Mouse (Mus musculus): ENCODE data around the gene Gclm.
"Not testable (repeated sequence)": the region's sequence is repeated elsewhere in the genome, so short reads cannot be mapped to it uniquely, and the experiment has no call there.

Gclm gene

DNA sequence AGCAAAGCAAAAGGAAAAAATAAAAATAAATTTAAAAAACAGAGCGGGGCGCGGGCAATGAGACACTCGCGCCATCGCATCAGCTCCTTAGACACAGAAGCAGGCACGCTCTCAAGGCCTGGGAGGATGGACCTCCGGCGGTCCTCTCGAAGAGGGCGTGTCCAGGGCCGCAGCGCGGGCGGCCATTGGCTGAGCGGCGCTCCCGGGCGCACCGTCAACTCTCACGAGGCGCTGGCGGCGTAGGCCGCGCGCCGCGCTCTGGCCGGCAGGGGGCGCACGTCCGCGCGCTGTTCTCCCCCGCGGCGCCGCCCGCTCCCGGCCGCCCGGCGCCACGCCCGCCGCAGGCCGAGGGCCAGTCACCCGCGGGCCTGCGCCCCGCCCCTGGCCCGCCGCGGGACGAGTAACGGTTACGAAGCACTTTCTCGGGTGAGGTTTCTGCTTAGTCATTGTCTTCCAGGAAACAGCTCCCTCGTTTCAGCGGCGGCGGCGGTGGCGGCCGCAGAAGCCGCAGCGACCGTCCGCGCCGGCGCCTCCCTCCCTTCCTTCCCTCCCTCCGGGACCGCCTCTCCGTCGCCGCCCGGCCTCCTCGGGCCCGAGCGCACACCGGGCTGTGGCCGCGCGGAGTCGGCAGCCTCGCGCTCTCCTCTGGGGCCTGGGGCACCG is at the start of gene Gclm:
Gene Gclm (plus strand): TSS at position 343 of the 663 bp plus-strand sequence.
- DNase-seq: peak; percentile 94 to 96

DNA sequence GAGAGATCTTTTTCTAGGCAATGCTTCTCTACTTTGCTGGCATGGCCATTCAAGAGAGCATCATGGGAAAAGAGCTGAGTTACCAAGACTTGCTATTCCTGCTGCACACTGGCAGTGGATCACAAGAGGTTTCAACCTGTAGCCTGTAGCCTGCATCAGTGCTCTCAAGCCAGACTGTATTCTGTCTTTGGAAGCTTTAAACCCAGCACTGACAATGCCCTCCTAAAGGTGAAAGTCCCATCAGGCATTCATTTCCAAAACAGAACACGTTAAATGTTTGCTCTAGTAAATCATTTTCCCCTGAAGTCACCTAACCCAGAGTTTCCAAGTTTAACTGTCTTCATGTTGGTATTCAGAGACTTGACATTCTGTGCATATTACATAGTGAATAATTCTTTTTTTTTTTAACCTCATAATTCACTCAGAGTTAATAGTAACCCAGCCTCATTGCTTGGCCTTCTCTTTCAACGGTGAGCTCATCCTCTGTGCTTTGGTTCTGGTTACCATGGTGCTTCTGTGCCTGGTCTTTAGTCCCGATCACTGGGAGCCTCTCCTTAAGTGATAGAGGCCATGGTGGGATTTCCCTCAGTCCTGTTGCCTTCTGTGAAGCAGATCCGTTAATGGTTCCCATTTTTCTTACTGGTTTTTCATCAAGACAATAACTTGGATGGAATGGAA is 48.6 kb upstream of the Gclm start:
- no peak for DNase-seq

DNA sequence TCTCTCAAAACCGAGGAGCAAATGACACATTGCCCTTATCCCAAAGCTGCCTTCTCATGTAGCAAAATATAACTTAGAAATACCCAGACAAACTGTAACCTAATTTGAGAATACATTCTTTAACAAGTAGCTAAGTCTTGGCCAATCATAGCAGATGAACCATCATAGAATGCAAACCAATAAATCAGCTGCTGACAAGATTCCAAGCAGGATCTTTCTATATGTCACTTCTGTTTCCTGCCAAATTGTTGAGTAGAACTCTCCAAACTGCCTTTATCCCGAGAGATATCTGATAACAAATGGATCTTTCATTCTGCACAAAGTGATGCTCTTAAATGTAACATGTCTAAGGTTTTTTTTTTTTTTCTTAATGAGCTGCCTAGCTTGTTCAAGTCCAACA is 46.8 kb upstream of the Gclm start:
- DNase-seq: no peak

- DNase-seq: peak in 1 of 2 experiments; percentile 30
Measured at GRCm38 (mm10) chr3:122198966-122199381, 46.4 kb upstream of the Gclm start.

DNA sequence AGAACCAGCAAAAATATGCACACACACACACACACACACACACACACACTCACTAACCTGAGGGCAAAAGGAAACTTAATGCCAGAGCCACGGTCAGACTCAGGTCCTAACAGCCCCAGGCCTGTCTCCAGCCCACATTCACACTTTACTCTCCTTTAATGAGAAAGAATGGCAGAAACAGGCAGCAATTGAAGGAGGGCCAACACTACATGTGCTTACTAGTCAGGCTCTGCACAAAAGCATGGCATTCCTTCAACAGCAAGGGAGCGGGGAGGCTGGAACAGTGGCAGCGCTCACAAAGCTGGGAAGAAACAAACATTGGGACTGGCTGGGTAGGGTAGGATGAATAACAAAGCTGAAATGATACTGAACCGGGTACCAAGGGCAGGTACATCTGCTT is 45.8 kb upstream of the Gclm start:
- DNase-seq: no peak

GRCm38 (mm10) chr3:122200017-122200416 is 45.3 kb upstream of the Gclm start:
- DNase-seq: no peak

- DNase-seq: no peak
Measured at GRCm38 (mm10) chr3:122200447-122200846, 44.9 kb upstream of the Gclm start.

DNA sequence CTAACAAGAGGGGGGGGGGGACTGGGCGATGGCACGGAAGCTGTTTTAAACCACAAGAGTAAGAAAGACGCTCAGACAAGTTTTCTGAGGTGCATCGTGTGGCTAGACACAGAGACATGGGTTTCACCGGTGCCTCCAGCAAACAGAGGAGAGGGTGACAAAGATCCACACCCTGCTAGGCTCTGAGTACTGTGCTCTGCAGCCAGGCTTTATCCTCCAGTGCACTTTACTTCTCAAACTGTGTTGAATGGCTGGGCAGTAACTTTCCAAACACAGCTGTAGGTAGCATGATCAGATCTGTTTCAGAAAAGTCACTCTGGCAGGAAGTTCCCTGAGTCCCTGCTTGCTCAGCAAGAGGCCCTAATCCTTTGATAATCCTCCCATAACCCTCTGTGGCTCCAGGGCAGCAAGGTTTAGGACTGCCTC is 43.0 kb upstream of the Gclm start:
- no peak for DNase-seq

GRCm38 (mm10) chr3:122203675-122204329 is 41.6 kb upstream of the Gclm start:
- no peak for DNase-seq

DNA sequence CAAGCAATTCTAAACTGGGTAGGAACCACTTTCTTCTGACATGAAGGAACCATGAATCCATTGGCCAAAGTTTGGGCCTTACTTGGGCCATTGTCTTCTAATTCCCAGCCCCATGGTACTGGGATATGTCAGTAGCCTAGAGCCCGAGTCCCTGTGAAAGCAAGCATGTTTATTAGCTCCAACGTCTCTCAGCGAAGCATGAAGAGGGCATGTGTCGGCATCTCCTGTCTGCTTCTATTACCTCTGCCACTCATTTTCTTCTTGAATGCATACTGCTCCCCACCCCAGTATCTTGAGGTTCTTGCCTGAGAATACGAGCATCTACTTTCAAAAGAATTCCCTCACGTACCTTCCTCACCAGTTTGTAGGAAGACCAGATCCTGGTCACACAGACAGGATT is 39.6 kb upstream of the Gclm start:
- DNase-seq: peak in 1 of 2 experiments; percentile 55

GRCm38 (mm10) chr3:122206279-122207070 is 38.9 kb upstream of the Gclm start:
- DNase-seq: peak; percentile 97 to 99

DNA sequence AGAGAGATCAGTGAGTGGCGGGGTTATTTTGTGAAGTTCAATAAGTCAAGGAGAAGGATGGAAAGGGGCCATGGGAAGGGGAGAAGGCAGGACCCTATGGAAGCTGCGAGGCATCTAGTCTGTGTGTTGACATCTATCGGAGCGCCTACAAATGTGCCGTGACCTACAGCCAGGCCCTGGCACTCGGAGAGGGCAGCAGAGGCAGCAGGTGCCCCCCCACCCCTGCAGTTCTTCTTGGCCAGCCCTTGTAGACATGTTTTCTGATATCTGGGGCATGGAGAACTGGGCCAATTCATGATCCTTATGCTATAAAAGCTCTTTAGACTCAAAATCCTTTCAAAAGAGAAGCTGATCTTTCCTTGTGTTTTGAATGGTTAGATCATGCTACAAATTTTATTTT is 37.6 kb upstream of the Gclm start:
- DNase-seq: peak; percentile 85 to 87

DNA sequence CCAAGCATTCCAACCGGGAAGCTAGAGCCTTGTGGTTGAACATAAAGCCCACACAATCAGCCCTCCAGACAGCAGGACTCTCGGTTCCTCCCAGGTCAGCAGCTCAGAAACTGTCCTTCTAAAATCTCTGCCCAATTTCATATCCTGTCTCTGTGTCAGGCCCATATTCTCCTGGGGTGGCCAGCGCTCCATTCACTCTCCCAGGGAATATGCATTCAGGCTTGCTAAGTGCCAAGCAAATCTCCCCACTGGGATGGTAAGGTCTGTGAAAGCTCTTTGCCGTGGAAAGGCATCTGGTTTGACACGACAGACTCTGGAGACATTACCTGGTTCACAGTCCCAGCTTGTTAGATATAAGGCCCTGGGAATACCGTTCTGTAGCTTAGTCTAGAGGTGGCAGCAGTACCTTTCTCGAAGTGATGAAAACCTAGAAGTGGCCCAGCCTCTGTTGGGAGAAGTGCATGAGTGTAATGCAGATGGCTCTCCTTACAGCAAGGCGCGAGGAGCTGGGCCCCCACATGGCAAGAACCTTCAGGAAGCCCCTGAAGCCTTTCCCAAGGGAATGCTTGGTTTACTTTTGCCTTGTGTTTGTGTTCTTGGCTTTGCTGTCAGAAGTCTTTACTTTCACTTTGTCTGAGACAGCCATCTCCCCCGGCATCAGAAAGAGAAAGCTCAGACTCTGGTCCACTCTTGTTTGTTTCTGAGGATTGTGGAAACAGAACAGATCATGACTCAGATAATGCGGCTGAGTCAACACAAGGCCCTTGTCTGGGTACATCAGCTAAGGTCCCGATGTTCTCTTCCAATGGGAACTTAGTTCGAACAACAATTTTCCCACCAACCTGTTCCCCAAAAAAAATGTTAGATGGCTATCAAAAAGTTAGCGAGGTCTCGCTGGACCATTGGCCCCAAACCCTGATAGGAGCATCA is 36.8 kb upstream of the Gclm start:
- peak; percentile 46 to 52 for DNase-seq

DNA sequence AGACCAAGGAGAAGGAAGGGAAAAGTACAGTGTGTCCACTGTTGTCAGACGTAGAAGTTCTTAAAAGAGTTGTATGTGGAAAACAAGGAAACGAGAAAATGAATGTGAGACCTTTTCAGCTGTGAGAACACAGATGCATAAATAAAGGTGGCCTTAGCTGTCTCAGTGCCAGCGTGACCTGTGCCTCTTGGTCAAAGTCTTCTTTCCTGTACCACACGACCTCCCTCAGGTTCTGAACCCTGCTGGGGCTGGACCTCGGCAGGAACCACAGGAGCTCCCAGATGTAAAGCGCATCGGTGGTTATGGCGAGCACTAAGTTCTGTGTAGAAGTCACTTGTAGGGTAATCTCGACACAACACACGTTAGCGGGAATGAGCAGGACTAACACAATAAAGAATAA is 35.8 kb upstream of the Gclm start:
- no peak for DNase-seq

DNA sequence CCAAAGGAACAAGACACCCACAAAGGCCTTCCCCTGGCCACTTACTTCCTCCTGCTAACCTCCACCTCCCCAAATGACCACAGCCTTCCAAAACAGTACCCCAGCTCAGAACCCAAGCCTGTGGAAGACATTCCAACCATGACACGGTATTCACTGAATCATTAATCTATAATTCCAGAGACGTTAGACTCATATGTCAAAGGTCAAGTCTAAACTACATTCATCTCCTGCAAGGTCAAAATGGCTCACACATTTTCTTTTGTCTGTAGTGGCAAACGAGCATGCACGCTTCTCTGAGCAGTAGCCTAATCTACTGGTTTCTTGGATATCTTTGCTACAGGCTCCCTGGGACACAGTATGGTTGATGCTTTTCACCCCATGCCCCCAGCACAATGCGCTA is 34.9 kb upstream of the Gclm start:
- DNase-seq: no peak

DNA sequence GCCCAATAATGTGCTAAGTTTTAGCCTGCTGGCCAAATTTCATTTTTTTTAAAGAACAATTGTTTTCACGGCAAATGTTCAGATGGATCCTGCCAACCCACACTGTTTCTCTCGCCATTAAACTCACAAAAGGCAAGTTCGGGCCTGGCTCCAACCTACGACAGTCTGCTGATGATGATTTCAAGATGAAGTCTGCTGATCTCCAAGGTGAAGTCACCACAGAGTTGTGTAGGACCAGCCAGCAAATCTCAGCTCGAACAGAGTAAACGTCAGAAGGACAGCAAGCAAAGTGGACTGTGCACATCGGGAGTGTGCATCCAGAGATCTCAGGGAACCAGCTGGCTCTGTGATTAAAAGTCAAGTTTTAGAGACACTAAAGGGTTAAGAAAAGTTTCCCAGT is 34.5 kb upstream of the Gclm start:
- no peak for DNase-seq

- no peak for DNase-seq
Measured at GRCm38 (mm10) chr3:122211446-122212125, 33.8 kb upstream of the Gclm start.

DNA sequence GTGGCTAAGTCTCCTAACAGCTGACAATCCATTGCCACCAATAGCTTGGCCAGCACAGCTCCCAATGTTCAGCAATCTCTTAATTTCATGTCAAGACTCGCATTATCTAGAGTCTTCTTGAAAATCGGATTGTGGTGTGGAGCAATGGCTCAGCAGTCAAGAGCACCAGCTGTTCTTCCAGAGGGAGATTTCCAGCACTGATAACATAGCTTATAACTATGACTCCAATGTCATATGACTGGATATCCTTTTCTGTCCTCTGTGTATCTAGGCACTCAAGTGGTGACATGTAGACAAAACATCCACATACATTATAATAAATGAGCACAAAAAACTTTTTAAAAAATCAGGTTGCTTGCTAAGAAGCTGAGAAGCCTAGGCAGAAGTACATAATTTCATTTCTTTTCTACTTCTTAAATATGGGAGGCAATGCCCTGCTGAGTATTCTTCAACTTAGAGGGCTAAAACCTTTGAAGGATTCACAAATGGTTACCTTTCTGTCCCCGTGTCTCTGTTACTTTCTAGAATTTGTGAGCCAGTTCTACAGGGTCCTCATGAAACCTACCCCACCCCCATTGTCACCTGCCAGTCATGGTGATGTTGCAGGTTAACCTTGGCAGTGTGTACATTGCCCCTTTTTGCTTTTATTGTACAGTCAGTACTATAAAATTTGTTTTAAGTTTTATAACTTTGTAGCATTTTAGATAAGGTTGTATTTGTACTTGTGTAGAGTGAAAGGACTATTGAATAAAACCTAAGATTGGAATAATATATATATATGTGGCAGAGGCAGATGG is 23.9 kb upstream of the Gclm start:
- DNase-seq: no peak

DNA sequence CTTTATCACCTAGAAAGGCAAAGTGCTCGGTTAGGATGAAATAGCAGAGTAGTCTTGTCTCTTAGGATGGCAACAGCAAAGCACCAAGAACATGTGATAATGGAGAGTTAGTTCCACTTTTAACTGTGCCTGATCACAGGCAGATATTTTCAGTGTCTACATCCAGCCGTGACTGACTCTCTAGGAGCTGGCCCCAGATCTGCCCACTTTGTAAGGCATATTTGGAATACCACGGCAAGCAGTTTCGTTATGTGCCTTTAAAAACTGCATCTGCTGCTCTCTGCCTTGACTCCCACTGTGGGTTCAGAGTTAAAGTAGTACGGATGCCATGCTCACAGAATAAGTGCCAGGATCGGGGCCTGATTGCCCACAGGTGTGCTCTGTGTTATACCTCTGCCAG is 18.4 kb upstream of the Gclm start:
- DNase-seq: not testable (repeated sequence)

DNA sequence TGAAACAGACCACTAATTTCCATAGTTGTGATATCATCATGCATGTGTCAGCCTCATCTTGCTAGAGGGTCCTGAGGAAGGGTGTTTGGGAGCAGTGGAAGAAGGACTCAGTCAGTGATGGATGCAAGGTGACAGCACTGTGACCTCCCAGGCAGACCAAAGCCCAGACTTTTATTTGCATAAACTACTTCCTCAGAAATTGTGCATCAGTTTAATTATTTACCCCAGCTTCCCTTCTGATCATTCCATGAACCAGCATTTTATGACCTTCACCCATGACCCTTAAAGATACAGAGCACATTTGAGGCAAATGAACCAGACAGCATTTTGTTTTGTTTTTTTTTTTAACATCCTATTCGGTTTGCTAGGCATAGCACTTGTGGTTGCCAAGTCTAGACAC is 9.6 kb upstream of the Gclm start:
- no peak for DNase-seq

DNA sequence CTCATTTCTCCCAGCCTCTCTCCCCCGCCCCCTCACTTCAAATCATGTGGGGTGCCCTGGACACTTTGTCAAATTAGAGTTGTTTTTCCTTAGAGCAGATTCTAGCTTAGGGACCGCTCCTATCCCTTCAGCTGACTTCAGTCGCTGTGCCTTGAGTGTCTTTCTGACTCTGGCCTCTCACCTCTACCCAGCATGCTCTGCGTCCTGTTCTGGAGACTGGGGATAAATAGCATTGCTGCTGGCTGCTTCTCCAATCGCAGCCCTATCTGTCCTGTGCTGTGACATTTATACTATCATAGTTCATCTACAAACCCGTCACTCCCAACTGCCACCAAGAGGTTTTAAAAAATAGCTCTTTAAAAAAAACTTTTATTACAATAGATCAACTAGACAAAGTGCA is 2.5 kb upstream of the Gclm start:
- DNase-seq: no peak
